Mouse (Mus musculus) liver (tissue): ENCODE results near the gene Spi1.

Experiments used
- DNase-seq: peaks from one replicate; pipeline ENCODE4 v3.0.0-alpha.2; 2020; ENCODE audit warnings: mixed read lengths

Gene Spi1

DNA sequence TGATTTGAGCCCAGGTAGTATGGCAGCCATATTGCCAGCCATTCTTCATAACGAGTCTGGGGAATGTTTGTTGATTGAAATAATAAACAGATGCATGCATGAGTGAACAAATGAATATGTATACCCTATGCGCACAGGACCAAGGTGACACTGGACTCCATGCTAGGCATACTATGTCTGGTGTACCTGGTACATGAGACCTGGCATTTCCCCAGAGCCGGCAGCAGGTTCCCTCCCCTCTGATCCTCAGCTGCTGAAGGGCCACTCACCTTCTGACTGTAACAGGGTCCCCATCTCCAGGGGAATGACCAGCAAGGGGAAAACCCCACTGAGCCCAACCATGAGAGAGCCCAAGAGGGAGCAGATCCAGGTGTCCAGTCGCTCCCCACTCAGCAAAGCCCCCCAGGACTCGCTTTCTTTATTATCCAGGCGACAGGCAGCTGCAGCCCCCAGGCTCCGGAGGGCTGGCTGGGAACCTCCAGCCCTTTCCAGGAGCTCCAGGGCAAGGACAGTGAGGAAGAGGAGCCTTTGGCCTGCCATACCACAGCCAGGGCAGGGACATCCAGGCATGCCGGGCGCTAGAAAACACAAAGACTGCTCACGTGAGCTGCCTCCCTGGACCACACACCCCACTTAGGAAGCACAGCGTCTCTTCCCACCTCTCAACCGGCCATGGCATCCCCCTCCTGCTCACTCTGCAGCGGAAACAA is 13.9 kb upstream of the Spi1 start:
- no peak for DNase-seq

DNA sequence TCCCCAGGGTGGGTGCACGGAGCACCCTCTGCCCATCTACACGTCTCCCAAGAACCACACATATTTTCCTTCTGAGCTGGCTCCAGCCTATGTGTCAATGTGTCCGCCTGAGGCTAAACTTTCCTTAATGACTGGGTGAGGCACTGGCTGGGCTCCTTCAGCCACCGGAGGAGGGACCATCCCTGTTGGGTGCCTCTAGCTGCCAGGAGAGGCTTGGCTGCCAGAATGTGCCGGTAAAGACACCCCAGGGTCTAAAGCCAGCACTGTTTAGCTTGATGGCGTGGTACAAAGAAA is 13.4 kb upstream of the Spi1 start:
- DNase-seq: no peak

DNA sequence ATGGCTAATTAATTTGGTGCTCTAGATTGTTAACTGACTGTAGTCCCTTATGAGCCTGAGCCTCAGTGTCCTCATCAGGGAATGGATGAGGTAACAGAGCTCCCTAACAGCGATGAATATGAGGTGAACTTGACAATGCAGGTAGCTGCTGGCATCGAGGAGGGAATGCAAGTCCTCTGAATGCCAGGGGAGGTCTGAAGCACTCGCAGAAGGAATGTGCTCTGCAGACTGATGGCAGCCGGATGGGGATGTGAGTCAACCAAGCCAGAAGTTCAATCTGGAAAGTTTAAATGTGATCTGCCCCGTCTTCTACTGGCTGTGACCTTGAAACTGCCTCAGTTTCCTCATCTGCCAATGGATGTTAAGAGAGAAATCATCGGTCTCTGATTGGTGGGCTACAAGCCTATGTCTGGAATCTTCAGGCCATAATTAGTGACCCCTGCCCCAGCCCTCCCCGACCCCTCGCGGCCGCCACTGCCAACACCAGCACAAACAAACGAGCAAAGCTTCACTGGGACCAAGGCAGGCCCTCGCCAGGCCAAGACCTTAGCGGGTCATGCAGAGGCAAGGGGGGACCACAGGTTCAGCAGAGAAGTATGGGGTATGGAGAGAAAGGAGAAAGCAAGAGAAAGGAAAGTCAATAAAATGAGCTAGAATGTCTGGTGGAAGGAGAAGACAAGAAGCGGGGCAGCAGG is 12.7 kb upstream of the Spi1 start:
- DNase-seq: no peak

DNA sequence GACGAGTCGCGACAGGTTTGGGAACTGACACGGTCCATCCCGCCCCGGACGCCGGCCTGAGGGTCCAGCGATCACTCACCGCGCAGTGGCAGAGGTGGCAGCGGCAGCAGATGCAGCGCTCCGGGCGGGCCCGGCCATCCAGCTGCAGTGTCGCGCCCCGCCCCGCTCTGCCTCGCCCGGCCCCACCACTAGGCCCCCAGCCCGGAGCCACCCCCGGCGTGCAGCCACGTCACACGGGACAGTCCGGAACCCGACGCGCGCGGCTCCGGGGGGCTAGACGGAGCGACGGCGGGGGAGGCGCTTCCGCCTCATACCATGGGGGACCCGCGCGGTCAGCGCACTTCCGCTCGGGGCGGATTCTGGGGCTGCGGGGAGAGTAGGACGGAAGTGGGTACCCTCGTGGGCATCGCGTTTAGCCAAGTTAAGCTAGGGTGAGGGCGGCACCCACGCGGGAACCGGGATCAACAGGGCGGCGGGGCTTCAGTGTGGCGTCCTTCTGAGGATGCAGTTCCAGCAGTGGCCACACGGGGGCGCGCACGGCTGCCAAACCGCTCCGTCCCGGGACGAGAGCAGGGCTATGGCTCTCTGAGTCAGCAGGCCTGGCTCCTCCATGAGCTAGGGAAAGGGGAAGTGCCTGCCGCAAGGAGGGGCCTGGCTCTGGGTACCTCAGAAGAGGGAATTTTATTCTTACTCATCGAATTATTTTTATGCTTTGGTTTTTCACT is 12.0 kb upstream of the Spi1 start, which contains the start of gene Slc39a13:
TSS of gene Slc39a13 (minus strand) at position 342 of the 725 bp plus-strand sequence.
- peak; percentile 95 for DNase-seq

DNA sequence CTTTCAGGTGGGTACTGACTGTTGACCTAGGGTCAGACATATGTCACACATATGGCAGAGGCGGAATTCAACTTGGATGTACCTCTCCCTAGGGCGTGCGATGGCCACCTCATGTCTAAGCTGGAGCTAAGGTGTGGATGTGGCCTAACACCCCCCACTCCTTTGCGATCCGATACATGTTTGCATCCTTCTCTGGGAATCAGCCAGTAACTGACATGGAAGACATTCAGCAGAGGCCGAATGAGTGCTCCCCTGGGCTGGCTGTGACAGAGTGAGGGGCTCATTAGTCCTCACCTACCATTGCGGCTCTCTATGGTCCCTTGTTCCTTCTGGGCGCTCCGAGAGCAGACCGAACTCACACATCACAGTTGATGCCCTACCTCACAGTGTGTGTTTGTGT is 11.1 kb upstream of the Spi1 start:
- DNase-seq: no peak

DNA sequence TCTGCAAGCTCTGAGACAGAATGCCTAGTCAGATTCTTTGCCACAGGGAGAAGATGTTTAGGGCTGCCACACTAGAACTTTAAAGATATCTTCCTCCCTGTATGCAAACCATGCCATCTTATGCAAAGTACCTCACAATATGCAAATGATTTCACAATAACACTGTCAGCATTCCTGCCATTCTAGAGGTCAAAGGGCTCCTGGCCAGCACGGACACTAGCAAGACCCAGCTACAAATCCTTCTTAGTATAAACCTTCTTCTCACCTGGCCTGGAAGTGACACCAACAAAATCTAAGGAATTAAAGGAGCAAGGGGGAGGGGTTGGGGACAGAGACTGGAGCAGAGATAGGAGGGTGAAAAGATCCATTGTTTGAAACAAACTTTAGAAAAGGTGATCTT is 10.1 kb upstream of the Spi1 start:
- DNase-seq: no peak

DNA sequence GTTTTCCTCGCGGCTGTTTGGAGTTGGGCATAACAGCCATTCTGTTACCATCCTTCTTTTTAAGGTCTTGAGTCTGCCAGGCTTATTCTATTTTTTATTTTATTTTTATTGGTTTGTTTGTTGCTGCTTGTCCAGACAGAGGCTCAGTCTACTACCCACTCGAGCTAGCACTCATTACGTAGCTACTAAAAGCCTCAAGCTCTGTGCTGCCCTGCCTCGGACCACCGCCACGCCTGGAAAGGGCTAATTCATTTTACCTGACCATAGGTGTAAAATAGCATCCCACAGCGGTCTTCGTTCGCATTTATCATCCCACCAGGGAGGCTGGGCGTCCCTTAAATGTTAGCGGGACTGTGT is 4.3 kb upstream of the Spi1 start:
- no peak for DNase-seq

DNA sequence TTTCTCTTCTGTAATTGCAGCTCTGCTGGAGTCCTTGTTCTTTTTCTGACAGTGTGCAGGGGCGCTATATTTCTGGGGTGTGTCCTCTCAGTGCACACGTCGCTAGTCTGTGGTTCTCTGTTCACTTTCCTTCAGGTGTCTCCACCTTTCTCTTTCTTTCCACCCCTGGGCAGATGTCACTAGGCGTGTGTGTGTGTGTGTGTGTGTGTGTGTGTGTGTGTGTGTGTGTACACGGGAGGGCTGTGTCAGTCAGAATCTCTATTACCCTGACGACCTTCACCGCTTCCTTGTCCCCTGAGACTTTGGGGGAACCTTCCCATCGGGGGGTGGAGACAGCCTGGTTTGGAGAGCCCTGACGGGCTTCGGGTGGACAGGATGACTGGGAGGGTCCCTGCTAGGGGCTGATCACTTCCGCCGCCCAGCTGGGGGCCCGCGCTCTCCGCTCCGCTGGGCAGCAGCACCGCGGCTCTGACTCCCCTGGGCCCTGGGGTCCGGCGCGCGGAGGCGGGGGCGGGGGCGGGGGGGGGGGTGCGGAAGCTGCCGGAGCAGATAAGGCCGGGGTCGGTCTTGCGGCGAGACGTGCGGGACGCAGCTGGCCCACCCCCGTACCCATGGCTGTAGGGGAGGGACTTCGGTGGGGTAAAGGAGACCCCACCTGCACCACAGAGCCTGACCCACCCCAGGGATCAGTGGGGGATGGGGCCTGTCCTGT is 3.7 kb upstream of the Spi1 start:
- no peak for DNase-seq

DNA sequence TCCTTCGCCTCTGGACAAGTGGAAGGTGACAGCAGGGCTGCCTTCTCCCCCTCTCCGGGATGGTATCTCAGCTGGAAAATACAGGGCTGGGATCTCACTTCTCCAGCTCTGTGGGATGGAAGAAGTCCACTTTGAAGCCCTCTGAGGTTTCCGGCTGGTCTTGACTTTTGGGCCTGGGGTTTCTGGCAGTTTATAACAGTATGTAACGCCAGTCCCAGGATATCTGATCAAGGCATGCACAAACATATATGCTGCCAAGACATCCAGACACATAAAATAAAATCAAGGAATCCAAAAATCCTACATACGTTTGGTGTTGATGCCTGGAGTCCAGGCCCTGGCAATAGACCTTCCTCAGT is 3.2 kb upstream of the Spi1 start:
- DNase-seq: no peak

DNA sequence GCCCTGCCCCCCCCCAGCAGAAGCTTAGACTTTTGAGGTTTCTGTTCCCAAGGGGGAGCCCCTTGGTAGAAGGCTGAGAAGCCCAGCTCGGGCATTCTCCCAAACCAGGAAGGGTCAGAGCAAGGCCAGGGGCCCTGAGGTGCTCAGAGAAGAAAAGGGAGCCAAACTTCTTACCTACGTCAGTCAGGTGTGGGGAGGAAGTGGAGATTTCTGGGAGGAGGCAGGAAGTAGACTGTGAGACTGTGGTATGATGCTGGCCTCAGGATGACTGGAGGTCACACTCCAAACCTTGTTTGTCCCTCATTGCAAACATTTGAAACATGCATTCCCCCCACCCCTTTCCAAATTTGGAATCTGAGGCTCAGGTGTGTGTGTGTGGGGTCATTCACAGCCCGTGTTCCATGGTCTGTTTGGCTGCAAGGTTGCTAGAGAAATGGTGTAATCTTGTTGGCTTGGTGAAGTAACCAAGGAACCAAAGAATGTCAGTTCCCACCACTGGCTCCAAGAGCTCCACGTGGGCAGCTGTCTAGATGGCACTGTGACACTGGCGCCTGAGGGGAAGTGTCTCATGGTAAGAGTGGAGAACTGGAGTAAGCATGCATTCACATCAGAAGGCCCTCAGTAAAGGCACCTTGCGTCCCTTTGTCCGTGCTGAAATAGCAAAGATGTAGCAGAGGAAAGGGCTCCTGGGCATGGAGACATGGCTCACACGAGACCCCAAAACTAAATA is 1.2 kb upstream of the Spi1 start:
- DNase-seq: no peak

DNA sequence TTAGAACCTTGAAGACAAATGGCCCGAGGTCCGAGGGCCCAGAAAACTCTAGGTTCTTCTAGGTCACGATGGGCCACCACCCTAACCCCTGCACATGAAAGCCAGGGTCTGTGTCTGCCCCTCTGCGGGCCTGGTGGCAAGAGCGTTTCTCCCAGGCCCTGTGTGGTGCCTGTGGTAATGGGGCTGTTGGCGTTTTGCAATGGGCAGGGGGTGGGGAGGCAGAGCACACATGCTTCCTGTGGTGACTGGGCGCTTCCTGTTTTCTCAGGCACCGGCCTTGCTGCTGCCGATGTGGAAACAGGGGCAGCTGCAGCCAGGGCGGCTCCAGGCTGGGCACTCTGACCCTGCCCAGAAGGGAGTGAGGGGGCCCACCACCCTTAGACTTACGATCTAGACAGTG is 654 bp downstream of the Spi1 start:
- peak; percentile 66 for DNase-seq

DNA sequence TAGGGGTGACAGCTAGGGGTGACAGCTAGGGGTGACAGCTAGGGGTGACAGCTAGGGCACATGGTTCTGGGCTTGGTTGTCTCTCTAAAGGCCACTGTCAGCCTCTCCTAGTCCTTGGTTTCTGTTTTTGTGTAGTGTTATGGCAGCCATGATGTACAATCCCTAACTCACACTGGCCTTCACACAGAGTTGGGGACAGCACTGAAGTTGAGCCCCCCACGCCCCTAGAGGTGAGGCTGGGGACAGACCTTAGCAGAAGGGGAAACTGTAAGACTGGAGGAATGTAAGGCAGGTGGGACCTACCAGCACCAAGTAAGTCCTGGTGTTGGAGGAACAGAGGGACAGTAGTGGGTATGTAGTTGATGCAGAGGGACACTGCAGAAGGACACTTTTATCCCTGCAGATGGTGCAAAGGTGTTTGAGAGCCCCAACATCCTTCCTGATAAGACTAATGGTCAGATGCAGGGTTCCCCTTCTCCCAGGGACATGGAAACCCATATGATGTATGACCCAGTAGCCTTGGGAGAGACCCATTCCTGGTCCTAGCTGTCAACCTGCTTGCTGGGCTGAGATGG is 1.3 kb downstream of the Spi1 start:
- no peak for DNase-seq

DNA sequence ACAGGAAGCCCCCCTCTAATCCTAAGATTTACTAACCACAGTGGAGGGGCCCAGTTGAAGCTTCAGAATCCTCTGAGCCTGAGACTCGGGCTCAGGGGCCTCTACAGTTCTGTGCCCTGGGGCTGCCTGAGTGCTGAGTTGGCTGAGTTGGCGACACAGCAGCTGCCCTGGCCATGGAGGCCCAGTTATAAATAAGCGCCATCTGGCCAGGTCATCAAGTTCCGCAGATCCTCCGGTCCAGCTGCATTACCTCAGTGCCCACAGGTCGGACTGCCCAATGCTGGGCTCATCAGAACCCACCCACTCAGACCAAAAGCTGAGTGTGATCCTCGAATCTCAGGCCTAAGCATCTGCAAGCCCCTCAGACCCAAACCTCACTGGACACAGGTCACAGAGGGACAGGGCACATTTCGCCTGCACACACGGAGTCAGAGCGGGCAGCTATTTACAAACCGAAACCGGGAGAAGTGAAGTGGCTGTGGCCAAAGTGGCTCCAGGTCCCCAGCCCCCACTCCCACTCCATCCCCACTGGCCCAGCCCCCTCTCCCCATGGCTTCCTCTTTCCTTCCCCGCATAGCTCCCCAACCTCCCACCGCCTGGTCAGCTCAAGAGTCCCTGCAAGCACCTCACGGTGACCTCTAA is 2.1 kb downstream of the Spi1 start:
- no peak for DNase-seq

DNA sequence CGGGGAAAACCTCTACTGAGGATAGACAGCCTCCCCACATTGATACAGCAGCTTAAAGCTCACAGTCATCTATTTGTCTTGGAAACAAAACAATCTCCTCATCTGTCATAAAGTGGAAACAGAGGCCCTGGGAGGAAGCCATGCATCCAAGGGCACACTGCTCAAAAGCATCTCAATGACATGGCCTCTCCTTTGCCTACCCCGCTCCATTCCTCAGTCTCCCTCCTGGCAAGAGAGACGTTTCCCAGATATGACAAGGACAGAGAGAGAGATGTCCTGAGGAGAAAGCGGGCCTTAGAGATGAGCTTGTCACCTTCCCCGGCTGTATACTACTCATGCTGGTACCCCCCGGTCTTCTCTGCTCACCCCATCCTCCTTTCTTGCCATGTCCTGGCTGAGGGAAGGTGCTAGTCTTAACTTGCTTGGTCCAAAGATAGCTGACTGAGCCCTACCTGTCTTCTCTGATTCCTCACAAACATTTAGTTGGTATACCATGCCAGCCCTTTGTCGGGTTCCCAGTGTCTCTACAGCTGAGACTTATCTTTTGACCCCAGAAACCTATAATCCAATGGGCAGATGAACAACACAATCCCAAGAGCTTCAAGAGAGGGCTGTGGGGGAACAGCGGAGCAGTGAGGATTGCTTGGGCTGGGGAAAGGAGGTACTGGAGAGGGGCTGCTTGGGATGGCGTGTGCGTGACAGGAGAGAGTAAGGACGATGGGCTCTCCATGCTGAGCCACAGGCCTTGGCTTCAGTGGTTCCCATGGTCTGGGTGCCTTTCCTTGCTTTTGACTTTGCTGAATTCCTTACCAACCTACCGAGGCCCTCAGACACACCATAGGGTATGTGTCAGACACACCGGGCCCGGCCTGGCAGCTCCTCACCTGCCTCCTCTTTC is 3.6 kb downstream of the Spi1 start:
- DNase-seq: no peak

DNA sequence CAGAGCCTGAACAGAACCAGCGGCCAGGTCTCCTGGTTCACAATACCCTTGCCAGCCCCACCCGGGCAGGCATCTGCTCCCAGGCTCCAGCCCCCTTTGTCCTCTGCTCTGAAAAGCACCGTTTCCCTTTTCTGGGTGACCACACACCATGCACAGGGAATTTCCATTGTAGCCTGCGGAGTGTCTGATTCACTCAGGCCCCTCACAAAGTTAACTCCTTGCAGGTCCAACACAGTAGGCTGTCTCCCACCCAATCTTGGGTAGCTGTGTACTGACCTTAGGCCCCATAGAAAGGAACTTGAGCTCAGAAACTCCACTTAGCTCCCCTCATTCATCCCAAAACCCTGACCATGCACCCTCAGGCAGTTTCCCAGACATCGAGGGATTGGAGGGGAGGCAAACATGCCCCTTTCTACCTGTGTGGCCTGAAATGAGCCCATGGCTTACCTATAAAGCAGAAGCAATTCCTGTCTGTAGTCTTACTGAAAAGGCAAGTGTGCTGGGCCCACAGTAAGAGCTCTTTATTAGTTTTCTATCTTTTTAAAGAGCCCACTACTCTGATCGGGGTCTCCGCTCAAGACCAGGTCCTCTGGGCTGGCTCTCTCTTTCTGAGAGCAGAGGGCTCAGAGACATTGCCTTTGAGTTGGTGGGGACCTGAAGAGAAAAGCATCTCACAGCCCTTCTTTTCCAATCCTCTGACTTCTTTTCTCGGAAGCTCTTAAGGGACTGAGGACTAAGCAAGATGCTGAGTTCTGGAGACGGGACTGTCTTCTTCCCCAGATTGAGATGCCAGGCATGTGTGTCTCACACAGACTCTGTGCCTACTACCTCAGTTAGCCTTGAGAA is 4.4 kb downstream of the Spi1 start:
- DNase-seq: no peak

DNA sequence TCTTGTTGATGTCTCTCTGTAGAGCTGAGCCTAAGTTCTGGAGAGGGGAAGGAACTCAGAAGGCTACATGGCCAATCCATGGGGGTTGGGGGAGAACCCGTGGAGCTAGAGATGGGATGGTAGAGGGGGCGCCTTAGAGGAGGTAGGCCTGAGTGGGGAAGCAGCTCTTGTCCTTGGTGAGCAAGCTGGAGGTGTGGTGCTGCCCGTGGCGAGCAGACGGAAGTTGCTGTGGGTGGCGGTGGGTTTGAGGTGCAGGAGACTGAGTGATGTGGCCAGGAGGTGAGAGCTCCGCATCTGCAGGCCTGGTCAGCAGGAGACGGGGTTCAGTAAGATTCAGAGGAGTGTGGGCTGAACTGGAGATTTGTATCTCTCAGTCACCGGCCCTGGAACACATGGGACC is 5.3 kb downstream of the Spi1 start:
- DNase-seq: no peak

DNA sequence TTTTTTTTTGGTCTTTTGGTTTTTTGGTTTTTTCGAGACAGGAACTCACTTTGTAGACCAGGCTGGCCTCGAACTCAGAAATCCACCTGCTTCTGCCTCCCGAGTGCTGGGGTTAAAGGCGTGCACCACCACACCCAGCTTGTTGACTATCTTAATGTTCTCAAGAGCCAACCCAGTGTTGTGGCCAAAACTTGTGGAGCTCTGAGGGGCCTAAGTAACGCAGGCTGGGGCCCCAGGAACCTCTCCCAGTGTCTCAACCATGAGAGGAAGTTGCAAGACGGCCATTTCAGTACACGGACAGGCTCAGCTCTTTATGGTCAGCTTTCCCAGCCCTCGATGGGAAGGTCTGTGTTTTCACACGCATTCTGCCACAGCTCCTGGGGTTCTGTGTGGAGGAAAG is 6.8 kb downstream of the Spi1 start:
- DNase-seq: no peak

DNA sequence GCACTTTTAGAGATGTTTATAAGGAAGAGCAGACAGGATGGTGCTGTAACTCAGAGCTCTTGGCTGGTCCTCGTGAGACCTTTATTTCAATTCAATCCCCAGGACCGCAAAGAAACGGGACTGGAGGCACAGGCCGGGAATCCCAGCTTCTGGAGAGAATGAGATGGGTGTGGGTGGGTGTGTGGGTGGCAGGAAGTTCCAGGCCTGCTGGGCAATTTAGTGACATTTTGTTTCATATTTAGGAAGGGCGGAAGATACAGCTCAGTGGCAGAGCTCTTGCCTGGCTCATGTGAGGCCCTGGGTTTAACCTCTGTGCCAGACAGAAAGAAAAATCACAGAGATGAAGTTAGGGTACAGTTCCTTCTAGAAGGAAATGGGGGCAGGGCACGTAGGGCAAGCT is 8.0 kb downstream of the Spi1 start:
- DNase-seq: no peak

DNA sequence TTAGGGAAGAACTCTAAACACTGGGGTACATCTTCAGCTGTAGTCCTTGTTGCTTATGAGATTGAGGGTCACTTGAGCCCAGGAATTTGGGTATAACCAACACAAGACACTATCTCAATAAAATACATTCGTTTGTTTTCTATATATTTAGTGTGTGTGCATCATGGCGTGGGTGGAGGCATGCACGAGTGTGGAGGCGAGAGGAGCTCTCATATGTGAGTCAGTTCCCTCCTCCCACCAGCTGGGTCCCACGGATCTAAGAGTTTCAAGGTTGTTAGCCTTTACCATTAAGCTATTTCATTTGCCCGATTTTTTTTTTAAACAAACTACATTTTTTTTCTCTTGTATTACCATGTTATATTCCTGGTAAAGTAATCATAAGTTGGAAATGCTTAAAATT is 8.6 kb downstream of the Spi1 start:
- no peak for DNase-seq

DNA sequence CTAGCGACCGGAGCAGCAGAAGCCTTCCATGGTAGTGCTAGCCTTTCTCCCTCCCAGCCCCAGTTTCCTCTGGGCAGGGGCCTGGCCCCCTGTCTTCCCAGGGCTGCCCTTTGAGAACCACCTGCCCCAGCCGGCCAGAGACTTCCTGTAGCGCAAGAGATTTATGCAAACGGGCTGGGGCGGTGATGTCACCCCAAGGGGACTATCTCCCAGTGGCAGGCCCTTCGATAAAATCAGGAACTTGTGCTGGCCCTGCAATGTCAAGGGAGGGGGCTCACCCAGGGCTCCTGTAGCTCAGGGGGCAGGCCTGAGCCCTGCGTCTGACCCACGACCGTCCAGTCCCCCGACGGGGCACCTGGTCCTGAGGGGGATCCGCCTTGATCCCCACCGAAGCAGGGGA is 14.3 kb downstream of the Spi1 start:
- DNase-seq: peak; percentile 71
